Mouse (Mus musculus): ENCODE results near the gene Chst5.
A peak's percentile ranks its signal among the peaks of the same experiment; 100 is the strongest.
"Not testable (repeated sequence)": the region's sequence is repeated elsewhere in the genome, so short reads cannot be mapped to it uniquely, and the experiment has no call there.

Gene Chst5

DNA sequence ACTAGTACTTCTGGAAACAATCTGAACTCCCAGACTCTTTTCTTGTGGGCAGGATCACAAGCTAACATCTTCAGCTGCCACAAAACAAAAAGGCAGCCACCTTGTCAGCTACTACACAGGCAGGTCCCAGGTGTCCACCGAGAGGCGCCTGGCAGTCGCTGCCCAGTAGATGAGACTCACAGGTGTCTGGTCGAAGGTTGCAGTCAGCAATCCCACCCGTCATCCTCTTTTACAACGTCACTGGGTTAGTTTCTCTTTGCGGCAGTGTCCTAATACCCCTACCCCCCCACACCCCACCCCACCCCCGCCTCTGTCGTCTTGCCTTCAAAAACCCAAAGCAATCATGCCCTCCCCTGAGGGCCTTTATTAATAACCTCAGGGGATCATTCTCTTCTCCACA lies 34.5 kb downstream of the Chst5 start:
- no peak for DNase-seq (ENCODE audit: low read depth, low spot score)

DNA sequence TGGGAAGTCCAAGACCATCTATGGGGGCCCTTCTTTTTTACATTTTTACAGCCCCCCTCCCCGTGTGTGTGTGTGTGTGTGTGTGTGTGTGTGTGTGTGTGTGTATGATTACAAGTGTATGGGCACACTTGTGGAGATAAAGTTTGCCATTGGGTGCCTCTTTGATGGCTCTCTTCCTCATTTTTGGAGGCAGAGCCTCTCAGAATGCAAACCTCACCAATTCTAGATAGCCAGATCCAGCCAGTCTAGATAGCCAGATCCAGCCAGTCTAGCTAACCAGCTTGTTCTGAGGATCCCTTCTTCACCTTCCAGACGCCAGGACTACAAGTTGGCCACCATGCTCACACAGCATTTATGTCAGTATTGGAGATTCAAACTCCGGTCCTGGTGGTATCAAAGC lies 39.0 kb downstream of the Chst5 start:
- peak; percentile 47 for DNase-seq (ENCODE audit: low read depth, low spot score)

DNA sequence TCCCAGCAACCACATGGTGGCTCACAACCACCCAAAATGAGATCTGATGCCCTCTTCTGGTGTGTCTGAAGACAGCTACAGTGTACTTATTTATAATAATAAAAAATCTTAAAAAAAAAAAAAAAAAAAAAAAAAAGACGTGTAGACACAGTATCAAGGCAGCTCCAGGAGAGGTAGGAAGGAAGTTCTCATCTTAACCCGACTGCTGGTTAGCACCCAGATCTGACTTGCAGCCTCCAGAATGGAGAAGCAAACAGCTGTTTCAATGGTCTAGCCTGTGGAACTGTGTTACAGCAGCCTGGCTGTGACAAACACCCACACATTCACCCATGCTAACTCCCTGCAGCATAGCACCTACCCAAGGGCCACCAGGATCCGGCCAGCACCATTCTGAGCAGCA lies 39.9 kb downstream of the Chst5 start:
- DNase-seq (ENCODE audit: low read depth, low spot score) = no peak

DNA sequence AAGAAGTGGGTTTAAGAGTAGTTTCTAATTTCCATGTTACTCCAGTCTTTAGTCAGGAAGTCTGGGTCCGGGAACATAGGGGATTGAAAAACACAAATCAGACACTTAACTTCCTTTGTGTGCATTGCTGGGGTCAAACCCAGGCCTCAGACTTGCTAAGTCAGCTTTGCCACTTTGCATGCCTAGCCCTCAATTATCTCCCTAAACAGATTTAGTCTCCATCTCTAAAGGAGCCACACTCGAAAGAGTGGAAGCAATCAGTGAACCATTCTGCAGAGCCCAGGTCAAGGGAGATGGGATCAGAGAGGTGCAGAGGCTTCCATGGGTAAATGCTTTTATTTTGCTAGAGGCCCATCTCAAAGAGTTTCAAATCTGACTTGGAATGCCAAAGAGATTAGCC lies 41.6 kb downstream of the Chst5 start:
- DNase-seq (ENCODE audit: low read depth, low spot score) = peak; percentile 83

DNA sequence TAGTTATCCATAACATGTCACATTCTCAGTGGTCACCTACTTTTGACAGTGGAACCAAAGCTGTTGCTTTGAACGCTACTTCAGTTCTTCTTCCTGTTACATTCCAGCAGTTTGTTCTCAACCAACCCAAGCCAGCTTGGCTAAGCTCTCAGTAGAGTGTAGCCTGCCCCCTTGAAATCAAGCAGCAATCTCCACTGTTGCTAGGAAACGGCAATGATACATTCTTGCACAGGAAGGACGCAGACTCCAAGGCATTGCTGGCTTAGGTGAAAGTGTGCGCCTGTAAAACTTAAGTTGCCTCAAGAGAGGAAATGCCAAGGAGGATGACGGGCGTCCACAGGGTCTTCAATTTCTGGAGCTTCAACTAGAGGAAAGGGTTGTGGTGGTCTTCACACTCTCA lies 44.4 kb downstream of the Chst5 start:
- DNase-seq (ENCODE audit: low read depth, low spot score) = peak; percentile 53

DNA sequence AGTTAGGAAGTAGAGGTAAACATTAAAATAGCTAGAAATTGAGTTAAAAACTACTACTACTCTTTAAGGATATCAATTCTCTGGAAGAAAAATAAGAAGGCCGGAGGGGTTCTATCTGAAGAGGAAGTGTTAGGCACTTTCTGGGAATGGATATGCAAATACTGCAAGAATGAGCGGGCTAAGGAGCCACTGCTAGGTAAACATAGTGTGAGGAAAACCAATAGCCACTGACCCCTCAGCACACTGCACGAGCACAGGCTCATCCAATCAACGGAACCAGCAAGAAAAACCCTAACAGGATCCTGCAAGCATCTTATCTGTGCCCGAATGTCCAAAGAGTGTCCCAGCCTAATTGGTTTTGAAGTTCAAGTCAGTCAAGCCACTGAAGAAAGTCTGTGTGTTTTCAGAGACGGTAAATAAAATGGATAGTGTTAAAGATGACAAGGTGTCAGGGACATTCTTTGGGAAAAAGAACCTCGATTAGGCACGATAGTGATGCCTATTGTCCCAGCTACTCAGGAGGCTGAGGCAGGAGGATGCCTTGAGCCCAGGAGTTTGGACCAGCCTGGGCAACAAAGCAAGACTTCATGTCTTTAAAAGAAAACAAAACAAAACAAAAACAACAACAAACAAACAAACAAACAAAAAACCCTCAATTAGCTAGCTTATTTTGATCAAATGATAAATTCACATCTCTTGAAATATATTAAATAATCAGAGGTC lies 45.0 kb downstream of the Chst5 start:
- no peak for DNase-seq (ENCODE audit: low read depth, low spot score)

DNA sequence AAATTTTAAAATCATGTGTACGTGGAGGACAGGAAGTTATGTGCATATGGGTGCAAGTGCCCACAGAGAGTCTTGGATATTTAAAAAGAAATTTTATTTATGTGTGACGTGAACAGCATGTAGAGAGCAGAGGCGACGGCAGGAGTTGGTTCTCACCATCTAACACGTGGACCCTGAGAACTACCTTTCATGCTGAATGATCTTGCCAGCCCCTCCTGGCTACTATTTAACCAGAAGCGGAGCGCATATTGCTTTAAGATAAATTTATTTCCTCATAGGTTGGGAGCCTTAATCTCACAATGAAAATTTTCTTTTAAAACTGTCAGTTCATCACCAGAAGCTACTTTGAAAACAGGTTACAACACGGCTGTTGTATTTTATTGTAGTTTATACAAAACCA lies 45.6 kb downstream of the Chst5 start:
- no peak for DNase-seq (ENCODE audit: low read depth, low spot score)

DNA sequence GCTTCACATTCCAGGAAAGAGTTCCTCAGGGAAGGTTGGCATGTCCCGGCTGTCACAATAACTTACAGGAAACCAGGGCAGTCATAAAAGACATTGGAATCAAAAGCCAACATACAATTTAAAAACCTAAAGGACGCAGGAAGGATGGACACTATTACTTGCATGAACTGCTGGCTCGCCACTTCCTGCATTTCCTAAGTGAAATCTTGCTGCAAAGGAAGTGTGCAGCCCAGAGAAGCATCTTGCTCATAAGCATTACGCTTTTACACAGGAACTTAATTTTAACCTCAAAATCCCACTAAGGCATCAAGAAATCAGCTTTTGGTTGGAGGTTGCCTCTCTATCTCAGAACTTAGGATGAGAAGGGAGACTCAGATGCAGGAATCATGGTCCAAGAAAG lies 47.0 kb downstream of the Chst5 start:
- DNase-seq (ENCODE audit: low read depth, low spot score) = no peak

DNA sequence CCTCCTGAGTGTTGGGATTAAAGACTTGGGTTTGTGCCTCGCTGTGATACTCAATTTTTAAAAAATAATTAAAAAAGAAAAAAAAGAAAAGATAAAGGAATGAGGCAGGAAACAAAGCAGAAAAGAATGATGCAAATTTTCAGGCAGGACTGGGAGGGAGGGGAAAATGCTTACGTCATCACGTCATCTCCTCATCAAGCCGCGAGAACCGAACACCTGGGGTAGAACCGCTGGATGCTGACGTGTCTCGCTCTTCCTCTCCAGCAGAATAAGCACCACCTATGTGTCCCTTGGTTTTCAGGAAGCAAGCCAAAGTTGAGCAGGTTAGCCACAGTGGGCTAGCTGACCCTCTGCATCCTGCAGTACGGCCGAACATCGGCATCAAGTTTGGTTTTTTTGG lies 54.3 kb downstream of the Chst5 start:
- DNase-seq (ENCODE audit: low read depth, low spot score) = peak; percentile 76

DNA sequence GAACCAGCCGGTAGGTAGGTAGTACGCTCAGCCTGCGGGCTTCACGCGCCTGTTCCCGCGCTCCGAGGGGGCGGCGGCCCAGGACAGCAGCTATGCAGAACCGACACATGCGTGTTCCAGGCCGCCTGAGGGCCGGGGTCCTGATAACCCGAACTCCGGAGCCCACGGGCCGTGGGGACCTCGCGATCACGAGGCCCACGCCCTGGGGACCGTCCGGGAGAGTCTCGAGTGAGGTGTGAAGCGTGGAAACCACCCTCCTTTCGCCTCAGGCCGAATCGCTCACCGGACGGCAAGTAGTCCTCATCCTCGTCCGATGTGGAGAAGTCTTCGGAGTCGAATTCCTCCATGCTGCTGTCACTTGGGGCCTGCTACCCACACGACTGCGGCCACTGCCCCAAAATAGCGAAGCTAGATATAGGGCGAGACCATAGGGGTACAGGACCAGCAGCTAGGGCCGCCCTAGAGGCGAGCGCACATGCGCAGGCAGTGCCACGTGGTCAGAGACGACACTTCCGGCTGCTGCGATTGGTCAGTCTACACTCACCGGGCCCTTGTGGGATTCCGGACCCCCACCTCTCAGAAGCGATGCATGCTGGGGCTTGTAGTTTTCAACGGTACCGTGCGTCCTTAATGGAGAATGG lies 56.3 kb downstream of the Chst5 start, which contains the start of gene Cfdp1:
TSS of gene Cfdp1 (minus strand) at position 431 of the 641 bp plus-strand sequence.
- peak; percentile 98 for DNase-seq (ENCODE audit: low read depth, low spot score)

DNA sequence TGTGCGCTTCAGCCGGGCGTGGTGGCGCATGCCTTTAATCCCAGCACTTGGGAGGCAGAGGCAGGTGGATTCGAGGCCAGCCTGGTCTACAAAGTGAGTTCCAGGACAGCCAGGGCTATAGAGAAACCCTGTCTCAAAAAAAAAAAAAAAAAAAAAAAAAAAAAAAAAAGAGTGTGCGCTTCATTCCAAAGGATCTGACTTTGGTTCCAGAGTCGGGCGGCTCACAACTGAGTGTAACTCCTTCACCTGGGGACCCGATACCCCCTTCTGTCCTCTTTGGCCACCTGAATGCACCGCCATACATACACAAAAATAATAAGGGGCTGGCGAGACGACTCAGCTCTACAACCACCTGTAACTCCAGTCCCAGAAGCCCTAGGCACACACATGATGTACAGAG lies 57.0 kb downstream of the Chst5 start:
- DNase-seq (ENCODE audit: low read depth, low spot score) = not testable (repeated sequence)

DNA sequence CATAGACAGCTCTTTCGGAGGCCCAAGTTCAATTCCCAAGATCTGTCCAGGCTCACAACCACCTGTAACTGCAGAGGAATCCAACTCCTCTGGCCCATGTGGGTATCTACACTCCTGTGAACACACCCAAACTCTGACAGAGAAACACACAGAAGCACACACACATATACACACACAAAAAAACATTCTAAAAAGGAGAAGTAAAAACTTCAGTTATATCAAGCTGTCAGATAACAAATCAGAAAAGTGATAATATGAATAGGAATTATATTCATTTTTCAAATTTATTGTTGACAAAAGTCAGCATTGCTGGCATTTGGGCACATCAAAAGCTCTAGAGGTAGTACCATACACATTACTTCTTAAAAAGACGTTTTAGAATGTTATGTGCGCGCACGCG lies 63.5 kb downstream of the Chst5 start:
- DNase-seq (ENCODE audit: low read depth, low spot score) = no peak

All from ZHBTc4 (cell line).